Mouse (Mus musculus): ENCODE results near the gene Braf. TPM values are rescaled to one million over a fixed set of nuclear protein-coding genes. Genes with fewer than 3 reads are reported as not detected.
"Not testable (repeated sequence)": the region's sequence is repeated elsewhere in the genome, so short reads cannot be mapped to it uniquely, and the experiment has no call there.

Gene Braf
- polyA plus RNA-seq (2014; fragmentation: Nextera tagmentation; extraction: Ambion mirVana) = 28.0 and 28.3 TPM in 2 replicates

DNA sequence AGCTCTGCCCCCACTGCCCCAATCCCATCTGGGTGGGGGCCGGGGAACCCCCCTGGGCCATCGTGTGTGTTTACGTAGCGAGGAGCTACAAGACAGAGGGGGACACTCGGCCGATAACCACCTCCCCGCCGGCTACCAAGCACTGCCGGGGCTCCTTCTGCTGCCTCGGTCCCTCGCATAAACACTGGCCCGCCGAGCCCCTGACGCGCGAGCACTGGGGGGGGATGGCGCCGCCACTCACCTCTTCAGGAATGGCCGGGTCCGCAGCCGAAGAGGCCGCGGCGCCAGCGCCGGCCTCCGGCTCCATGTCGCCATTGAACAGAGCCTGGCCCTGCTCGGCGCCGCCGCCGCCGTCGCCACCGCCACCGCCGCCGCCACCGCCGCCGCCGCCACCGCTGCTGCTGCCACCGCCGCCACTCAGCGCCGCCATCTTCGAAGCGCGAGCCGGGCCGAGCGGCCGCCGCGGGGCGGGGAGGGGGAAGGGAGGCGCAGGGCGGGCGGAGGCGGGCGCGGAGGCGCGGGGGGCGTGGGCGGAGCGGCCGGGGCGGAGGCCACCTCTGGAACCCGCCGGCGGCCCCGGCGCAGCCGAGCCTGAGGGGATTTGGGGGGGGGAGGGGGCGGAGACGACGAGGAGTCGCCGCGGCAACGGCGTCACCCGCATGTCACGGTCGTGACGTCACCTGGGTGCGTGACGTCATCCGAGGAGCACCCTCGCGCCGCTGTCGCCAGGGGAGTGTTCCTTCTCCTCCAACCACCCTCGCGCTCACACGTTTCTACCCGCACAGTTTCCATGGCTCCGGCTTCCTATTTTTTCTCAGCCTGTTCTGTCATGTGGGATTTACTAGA lies at the start of gene Braf:
Gene Braf, minus strand, starts transcription at position 598 of the 846 bp plus-strand sequence.
- Histone ChIP-seq H3K4me2 (replicated peaks) (peak within 1 kb of the TSS; percentile 94), H3K9ac (peak within 1 kb of the TSS; percentile 92), H3K4me1 (replicated peaks; ENCODE audit: control insufficient read depth, insufficient read depth, low read length) (peaks cover 30% of the 10 kb centered on the region), H3K27ac (peak within 1 kb of the TSS; percentile 97), H3K4me3 (replicated peaks; ENCODE audit: low read length) (peak within 1 kb of the TSS; percentile 85), H3K9me3 (ENCODE audit: control insufficient read depth, low read length) (no peaks in the 10 kb centered on the region), H3K36me3 (replicated peaks; ENCODE audit: control insufficient read depth, insufficient read depth) (no peaks in the 10 kb centered on the region), H3K27me3 (ENCODE audit: control insufficient read depth, insufficient read depth, low read length) (no peaks in the 10 kb centered on the region)
- WGBS = 0% methylated on average over 50 of the region's 101 CpGs
- ATAC-seq (ENCODE audit: low FRiP score) (peak; percentile 92), DNase-seq (ENCODE audit: low spot score) (peak; percentile 96)

DNA sequence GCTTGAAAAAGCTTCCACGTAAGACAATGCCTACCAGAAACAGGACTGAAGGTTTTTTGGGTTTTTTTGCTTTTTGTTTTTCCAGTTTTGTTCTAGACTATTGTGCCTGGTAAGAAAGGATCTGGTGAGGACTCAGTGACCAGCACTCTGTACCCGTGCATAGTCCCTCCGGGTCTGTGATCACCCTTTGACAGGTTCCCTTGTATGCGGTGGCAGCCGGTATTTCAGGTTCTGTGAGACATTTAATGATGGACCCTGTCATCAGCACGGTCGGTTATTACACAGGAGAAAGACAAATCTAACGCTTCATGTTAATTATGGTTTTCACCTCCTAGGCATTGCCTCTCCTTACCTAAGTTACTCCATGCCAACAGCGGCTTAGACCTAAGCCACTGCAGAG lies 49.8 kb upstream of the Braf start:
- Histone ChIP-seq H3K9me3 (ENCODE audit: control insufficient read depth, low read length) (no peaks in the 10 kb centered on the region), H3K4me3 (replicated peaks; ENCODE audit: low read length) (no peak overlapping the region), H3K4me2 (replicated peaks) (no peak overlapping the region), H3K9ac (no peak overlapping the region), H3K36me3 (replicated peaks; ENCODE audit: control insufficient read depth, insufficient read depth) (no peaks in the 10 kb centered on the region), H3K27me3 (ENCODE audit: control insufficient read depth, insufficient read depth, low read length) (no peaks in the 10 kb centered on the region), H3K27ac (no peak overlapping the region), H3K4me1 (replicated peaks; ENCODE audit: control insufficient read depth, insufficient read depth, low read length) (no peaks in the 10 kb centered on the region)
- DNase-seq (ENCODE audit: low spot score) (no peak), ATAC-seq (ENCODE audit: low FRiP score) (no peak)
- WGBS = 87% methylated on average over 9 of the region's 9 CpGs

DNA sequence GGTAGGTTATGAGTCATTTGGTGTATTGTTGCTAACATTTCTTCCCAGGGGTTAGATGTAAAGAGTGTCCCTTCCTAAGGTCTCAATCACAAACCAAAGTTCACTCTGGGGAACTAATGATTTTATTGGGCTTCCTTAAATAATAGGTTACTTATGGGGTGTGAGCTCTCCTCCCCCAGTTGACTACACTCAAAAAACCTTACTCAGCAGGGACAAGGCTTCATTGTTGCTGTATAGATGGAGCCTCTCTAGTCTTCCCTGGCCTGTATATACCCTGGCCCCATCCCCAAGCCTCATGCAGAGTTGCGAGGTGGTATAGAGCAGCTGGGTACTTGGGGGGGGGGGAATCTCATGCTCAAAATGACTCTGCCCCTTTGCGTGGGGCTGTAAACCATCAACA lies 32.0 kb upstream of the Braf start:
- no peaks in the 10 kb centered on the region for H3K4me1 ChIP-seq (replicated peaks; ENCODE audit: control insufficient read depth, insufficient read depth, low read length)
- H3K9me3 ChIP-seq (ENCODE audit: control insufficient read depth, low read length) = no peaks in the 10 kb centered on the region
- H3K4me2 ChIP-seq (replicated peaks) = no peak overlapping the region
- no peak overlapping the region for H3K9ac ChIP-seq
- H3K27me3 ChIP-seq (ENCODE audit: control insufficient read depth, insufficient read depth, low read length) = no peaks in the 10 kb centered on the region
- no peak overlapping the region for H3K4me3 ChIP-seq (replicated peaks; ENCODE audit: low read length)
- ATAC-seq (ENCODE audit: low FRiP score) (no peak), DNase-seq (ENCODE audit: low spot score) (no peak)
- H3K36me3 ChIP-seq (replicated peaks; ENCODE audit: control insufficient read depth, insufficient read depth) = no peaks in the 10 kb centered on the region
- H3K27ac ChIP-seq = no peak overlapping the region
- 74% methylated on average over 2 of the region's 2 CpGs for WGBS

DNA sequence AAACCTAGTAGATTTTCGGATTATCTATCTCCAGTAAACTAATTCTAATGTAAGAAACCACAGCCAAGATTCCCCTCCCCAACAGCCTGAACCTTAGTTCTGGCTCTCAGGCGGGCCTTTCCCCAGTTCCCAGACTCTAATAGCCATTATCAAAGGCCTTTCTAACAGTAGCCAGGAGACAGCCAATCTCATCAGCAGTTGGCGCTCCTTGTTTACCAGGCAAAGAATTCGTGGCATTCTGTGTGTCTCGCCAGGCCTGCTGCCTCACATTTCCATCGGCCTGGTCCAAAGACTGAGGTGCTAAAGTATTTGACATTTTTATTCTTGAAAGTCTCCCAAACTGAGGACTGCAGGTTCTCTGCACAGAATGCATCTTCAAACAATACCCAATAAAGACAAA lies 24.6 kb upstream of the Braf start:
- Histone ChIP-seq H3K27me3 (ENCODE audit: control insufficient read depth, insufficient read depth, low read length) (no peaks in the 10 kb centered on the region), H3K36me3 (replicated peaks; ENCODE audit: control insufficient read depth, insufficient read depth) (no peaks in the 10 kb centered on the region), H3K4me2 (replicated peaks) (no peak overlapping the region), H3K9me3 (ENCODE audit: control insufficient read depth, low read length) (no peaks in the 10 kb centered on the region), H3K9ac (no peak overlapping the region), H3K27ac (no peak overlapping the region), H3K4me1 (replicated peaks; ENCODE audit: control insufficient read depth, insufficient read depth, low read length) (no peaks in the 10 kb centered on the region), H3K4me3 (replicated peaks; ENCODE audit: low read length) (no peak overlapping the region)
- 19% methylated on average over 6 of the region's 6 CpGs for WGBS
- DNase-seq (ENCODE audit: low spot score) (peak; percentile 42), ATAC-seq (ENCODE audit: low FRiP score) (no peak)

DNA sequence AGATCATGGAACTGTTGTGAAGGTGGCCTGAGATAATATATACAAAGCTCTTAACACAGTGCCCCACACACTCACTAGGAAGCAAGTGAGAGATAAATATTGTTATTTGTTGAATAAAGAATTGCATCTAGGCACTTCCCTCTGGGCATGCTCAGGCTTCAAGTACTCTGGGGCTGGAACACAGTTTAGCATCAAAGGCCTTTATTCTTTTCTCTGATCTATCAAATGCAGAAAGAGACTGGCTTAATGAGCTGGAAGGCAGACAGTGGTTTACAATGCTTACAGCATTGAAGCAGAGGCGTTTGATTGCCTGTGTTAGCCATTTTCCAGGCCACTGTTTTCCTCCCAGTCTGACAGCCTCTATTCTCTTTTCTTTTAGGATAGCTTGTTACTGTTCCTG lies 21.8 kb upstream of the Braf start:
- Histone ChIP-seq H3K4me3 (replicated peaks; ENCODE audit: low read length) (no peak overlapping the region), H3K27me3 (ENCODE audit: control insufficient read depth, insufficient read depth, low read length) (no peaks in the 10 kb centered on the region), H3K4me1 (replicated peaks; ENCODE audit: control insufficient read depth, insufficient read depth, low read length) (no peaks in the 10 kb centered on the region), H3K4me2 (replicated peaks) (no peak overlapping the region), H3K36me3 (replicated peaks; ENCODE audit: control insufficient read depth, insufficient read depth) (no peaks in the 10 kb centered on the region), H3K27ac (peak overlapping the region; percentile 47; the same call in 1 of the 2 replicates), H3K9me3 (ENCODE audit: control insufficient read depth, low read length) (no peaks in the 10 kb centered on the region), H3K9ac (no peak overlapping the region)
- 16% methylated on average over 1 of the region's 1 CpGs for WGBS
- DNase-seq (ENCODE audit: low spot score) = no peak
- no peak for ATAC-seq (ENCODE audit: low FRiP score)

DNA sequence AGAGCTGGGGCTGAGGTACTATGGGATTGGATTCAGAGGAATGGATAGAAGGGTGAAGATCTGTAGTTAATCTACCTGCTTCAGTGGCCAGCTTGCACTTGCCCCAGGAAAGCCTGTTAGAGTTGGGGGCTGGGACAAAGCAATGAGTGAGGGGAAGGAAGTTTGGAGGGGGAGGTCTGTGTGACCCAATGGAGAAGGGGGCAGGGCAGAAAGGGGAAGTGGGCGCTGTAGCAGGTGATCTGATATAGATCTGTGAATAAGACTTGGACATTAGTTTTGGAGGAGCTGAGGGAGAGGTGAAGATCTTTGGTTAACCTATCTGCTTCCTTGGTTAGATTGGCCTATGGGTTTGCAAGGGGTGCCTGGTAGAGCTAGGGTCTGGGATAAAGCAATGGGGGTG lies 20.2 kb upstream of the Braf start:
- Histone ChIP-seq H3K9ac (no peak overlapping the region), H3K9me3 (ENCODE audit: control insufficient read depth, low read length) (no peaks in the 10 kb centered on the region), H3K27ac (no peak overlapping the region), H3K4me1 (replicated peaks; ENCODE audit: control insufficient read depth, insufficient read depth, low read length) (no peaks in the 10 kb centered on the region), H3K4me2 (replicated peaks) (no peak overlapping the region), H3K36me3 (replicated peaks; ENCODE audit: control insufficient read depth, insufficient read depth) (no peaks in the 10 kb centered on the region), H3K4me3 (replicated peaks; ENCODE audit: low read length) (no peak overlapping the region), H3K27me3 (ENCODE audit: control insufficient read depth, insufficient read depth, low read length) (no peaks in the 10 kb centered on the region)
- WGBS = 100% methylated on average over 1 of the region's 1 CpGs
- ATAC-seq (ENCODE audit: low FRiP score) (no peak), DNase-seq (ENCODE audit: low spot score) (no peak)

DNA sequence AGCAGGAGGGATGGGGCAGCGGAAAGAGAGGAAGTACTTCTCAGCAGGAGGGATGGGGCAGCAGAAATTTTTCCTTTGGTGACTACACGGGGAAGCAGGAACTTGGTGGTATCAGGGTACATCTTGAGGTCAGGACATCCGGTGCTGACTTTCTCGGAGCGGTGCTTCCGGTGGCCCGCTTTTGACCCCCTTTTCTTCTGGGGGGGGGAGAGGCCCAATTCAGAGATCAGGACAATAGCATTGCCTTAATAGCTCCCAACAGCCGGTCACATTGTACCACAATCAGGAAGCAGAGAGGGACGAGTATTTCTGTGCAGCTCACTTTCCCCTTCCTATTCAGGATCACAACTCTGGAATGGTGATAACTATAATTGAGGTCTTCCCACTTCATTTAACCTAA lies 14.4 kb upstream of the Braf start:
- H3K4me1 ChIP-seq (replicated peaks; ENCODE audit: control insufficient read depth, insufficient read depth, low read length); ATAC-seq (ENCODE audit: low FRiP score); H3K27ac ChIP-seq; H3K9ac ChIP-seq; H3K27me3 ChIP-seq (ENCODE audit: control insufficient read depth, insufficient read depth, low read length); H3K36me3 ChIP-seq (replicated peaks; ENCODE audit: control insufficient read depth, insufficient read depth); H3K4me3 ChIP-seq (replicated peaks; ENCODE audit: low read length); DNase-seq (ENCODE audit: low spot score); H3K9me3 ChIP-seq (ENCODE audit: control insufficient read depth, low read length); H3K4me2 ChIP-seq (replicated peaks): not testable (repeated sequence)
- 92% methylated on average over 9 of the region's 9 CpGs for WGBS

DNA sequence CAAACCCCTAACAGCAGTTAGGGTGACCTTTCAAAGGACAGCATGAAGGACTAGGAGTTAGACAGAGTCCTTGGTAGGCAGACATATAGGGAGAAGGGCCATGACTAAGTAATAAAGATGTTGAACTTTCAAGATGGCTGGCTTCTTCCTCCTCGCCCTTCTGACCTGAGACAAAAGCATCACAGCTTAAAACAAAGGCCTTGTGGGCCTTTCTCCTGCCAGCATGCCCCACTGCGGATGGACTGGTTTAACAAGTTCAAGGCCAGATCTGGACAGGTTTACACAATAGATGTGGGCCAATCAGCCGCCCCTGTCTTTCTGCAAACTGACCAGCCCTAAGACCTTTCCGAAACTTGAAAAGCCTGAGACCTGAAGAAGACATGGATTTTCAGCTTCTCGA lies 2.8 kb upstream of the Braf start:
- no peak overlapping the region for H3K4me2 ChIP-seq (replicated peaks)
- H3K9me3 ChIP-seq (ENCODE audit: control insufficient read depth, low read length) = no peaks in the 10 kb centered on the region
- ATAC-seq (ENCODE audit: low FRiP score) = no peak
- H3K27ac ChIP-seq = no peak overlapping the region
- H3K36me3 ChIP-seq (replicated peaks; ENCODE audit: control insufficient read depth, insufficient read depth) = no peaks in the 10 kb centered on the region
- DNase-seq (ENCODE audit: low spot score) = no peak
- H3K9ac ChIP-seq = no peak overlapping the region
- no peaks in the 10 kb centered on the region for H3K27me3 ChIP-seq (ENCODE audit: control insufficient read depth, insufficient read depth, low read length)
- WGBS = 84% methylated on average over 5 of the region's 5 CpGs
- peaks cover 11% of the 10 kb centered on the region for H3K4me1 ChIP-seq (replicated peaks; ENCODE audit: control insufficient read depth, insufficient read depth, low read length)
- no peak overlapping the region for H3K4me3 ChIP-seq (replicated peaks; ENCODE audit: low read length)

DNA sequence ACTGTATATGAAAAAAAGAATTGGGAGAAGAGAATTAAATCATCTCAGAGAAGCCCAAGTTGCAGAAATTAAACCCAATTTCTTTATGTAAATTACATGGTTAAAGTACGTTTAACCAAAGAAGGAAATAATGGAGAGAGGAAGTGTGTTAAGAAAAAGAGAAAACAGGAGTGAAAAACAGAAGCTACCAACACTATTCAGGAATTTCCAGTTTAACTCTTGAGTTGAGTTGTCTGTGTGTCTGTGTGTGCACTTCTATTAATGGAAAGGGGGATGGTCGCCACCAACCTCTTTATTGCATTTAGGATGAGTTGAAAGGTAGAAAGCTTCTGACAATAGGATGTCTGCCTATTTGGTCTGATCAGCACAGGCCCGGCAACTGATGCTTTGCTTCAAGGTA lies 886 bp upstream of the Braf start:
- Histone ChIP-seq H3K4me2 (replicated peaks) (no peak overlapping the region), H3K4me1 (replicated peaks; ENCODE audit: control insufficient read depth, insufficient read depth, low read length) (peaks cover 22% of the 10 kb centered on the region), H3K27ac (no peak overlapping the region), H3K9me3 (ENCODE audit: control insufficient read depth, low read length) (no peaks in the 10 kb centered on the region), H3K4me3 (replicated peaks; ENCODE audit: low read length) (no peak overlapping the region), H3K36me3 (replicated peaks; ENCODE audit: control insufficient read depth, insufficient read depth) (no peaks in the 10 kb centered on the region), H3K9ac (no peak overlapping the region), H3K27me3 (ENCODE audit: control insufficient read depth, insufficient read depth, low read length) (no peaks in the 10 kb centered on the region)
- WGBS = 82% methylated on average over 3 of the region's 3 CpGs
- ATAC-seq (ENCODE audit: low FRiP score) (no peak), DNase-seq (ENCODE audit: low spot score) (no peak)

DNA sequence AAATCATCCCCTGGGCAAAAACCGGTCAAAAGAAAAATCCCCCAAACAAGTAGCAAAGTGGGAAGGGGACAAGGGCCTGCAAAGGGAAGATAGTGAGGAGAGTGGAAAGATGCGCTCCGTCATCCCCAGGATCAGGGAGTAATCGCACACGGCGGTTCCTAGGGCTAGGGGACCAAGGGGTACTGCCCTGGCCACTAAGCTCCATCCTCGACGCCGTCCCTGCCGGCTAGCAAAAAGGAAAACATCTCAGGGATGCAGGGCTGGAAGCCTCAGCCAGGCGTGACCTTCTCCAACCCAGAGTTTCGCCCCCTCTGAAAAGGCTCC lies 759 bp downstream of the Braf start:
- Histone ChIP-seq H3K4me3 (replicated peaks; ENCODE audit: low read length) (peak overlapping the region; percentile 85), H3K9me3 (ENCODE audit: control insufficient read depth, low read length) (no peaks in the 10 kb centered on the region), H3K27me3 (ENCODE audit: control insufficient read depth, insufficient read depth, low read length) (no peaks in the 10 kb centered on the region), H3K27ac (peak overlapping the region; percentile 97), H3K36me3 (replicated peaks; ENCODE audit: control insufficient read depth, insufficient read depth) (no peaks in the 10 kb centered on the region), H3K9ac (peak overlapping the region; percentile 92), H3K4me2 (replicated peaks) (peak overlapping the region; percentile 94), H3K4me1 (replicated peaks; ENCODE audit: control insufficient read depth, insufficient read depth, low read length) (peaks cover 30% of the 10 kb centered on the region)
- DNase-seq (ENCODE audit: low spot score) = no peak
- WGBS = 0% methylated on average over 12 of the region's 12 CpGs
- ATAC-seq (ENCODE audit: low FRiP score) = peak; percentile 62

Data from hindbrain, embryonic 14.5 days (tissue).